Mouse (Mus musculus): ENCODE measurements around the gene Shmt2. TPM values are rescaled to one million over a fixed set of nuclear protein-coding genes. Genes with fewer than 3 reads are reported as not detected.

The Shmt2 gene
- 10 to 100 TPM; 62.8 to 70.2 TPM for polyA plus RNA-seq (2017; shearing (Covaris generic))

GRCm38 (mm10) chr10:127522088-127522581, at the start of gene Shmt2:
Gene Shmt2 (minus strand): TSS chr10:127522444.

DNA sequence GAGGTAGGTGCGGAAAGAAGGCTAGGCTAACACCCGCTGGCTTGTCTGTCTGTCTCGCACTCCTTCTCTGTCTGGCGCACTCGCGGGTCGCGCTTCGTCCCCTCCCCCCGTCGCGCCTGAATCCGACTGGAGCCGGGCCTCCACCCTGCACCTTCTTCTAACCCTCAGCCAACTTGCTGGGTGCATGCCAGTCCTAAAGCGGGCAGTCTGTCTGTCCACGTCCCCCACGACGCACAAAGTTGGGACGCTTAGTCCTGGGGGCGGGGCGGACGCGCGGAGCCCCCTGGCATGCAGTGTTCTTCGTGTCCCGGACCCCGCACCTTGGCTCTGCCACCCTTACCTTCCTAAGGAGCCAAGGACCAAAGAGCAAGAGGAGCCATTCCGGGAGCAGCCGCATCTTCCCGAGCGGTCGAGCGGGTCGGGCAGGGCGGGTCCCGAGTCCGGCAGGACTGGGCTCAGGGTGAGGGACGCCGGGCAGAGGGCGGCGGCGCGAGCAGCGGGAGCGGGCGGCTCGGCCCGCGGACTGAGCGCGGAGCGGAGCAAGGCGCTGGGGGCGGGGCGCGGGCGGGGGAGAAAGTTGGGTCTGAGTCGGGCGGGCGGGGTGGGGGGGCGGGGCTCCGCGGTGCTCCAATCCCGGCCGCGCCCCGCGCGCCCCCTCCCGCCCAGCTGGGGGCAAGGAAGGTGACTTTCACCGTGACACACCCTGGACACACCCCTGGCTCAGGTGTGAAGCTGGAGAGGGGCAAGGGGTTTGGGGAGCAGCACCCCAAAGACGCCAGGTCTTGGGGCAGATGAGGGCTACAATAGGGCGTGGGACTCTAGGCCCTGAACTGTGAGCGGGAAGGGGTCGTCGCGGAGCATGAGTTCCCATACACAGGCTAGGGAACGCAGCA, 12.0 kb upstream of the Shmt2 start, which contains the start of gene Nxph4:
Gene Nxph4 (minus strand): TSS at position 524 of the 893 bp plus-strand sequence.

DNA sequence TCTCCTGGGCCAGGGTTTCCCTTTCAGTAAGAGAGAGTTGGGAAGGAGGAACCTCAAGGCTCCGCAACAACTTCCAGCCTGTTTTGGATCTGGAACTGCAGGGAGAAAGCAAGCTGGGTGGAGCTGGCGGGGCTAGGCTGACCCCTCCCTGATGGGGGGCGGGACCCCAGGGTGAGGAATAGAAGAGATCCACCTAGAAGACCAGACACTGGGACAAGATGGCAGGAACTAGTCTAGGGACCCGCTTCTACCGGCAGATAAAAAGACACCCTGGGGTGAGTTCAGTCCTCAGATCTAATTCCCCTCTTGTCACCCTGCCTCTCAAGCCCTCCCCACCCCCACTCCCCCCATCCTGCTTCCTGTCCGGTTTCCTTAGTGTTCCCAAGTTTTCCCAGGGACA, 7.5 kb downstream of the Shmt2 start, which contains the start of gene Ndufa4l2:
Gene Ndufa4l2 (plus strand): TSS at position 204 of the 400 bp plus-strand sequence.

DNA sequence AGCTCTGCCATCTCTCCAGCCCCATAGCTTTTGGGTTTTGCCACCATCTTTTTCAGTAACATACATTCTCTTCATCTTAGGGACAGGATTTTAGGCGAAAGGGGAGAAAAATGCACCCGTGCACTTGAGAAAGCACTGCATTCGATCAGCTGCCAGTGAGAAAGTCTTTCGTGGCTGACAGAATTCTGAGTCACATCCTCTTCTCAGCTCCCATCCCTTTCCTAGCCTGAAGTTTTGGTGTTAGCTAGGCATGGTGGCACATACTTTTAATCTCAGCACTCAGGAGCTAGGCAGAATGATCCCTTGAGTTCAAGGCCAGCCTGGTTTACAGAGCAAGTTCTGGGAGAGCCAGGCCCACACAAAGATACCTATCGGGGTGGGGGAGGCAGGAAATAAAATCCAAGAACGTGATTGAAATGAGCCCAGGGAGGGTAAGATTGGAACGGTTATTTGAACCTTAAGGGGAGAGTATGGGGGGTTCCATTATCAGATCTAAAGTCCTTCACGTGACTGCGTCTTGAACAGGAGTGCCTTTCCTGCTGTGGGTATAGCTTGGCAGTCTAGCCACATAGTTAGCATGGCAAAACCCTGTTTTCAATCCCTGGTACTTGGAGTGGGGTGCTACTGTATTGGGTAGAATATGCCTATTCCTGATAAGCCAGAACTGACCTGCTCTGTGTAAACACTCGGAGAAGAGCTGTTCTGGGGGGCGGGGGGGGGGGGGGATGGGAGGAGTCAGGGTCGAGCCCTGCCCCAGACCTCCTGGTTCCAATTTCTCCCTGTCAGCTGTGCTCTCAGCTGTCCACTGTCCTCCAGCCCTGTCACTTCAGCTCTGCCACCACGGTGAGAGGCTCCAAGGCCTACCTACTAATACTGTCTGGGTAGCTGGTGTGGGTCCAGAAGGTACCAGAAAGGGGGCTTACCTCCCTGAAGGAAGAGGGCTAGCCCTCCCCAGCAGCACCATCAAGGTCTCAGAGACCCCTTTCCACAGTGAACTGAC, 21.1 kb downstream of the Shmt2 start, which contains the start of gene Stac3:
Gene Stac3 (plus strand): TSS at position 793 of the 1,000 bp plus-strand sequence.

Other genes starting within 250 kb of the Shmt2 start
- gene Mbd6, start 233.4 kb downstream of the Shmt2 start, polyA plus RNA-seq (2017; shearing (Covaris generic)): 10 to 100 TPM; 11.3 to 15.3 TPM
- gene Mars, start 210.7 kb downstream of the Shmt2 start, polyA plus RNA-seq (2017; shearing (Covaris generic)): 10 to 100 TPM; 57.3 to 63.3 TPM
- gene Arhgap9, start 200.5 kb downstream of the Shmt2 start, polyA plus RNA-seq (2017; shearing (Covaris generic)): 100 to 1,000 TPM; 362 to 364 TPM
- gene Gli1, start 180.5 kb downstream of the Shmt2 start, polyA plus RNA-seq (2017; shearing (Covaris generic)): 1 to 10 TPM in 1 of 2 experiments, under 1 TPM in 1; 0.57 to 1.0 TPM
- gene Inhbe, start 168.0 kb downstream of the Shmt2 start, polyA plus RNA-seq (2017; shearing (Covaris generic)): not detected
- gene Inhbc, start 152.0 kb downstream of the Shmt2 start, polyA plus RNA-seq (2017; shearing (Covaris generic)): not detected
- 10 to 100 TPM; 30.9 to 32.7 TPM for gene R3hdm2, start 142.1 kb downstream of the Shmt2 start, polyA plus RNA-seq (2017; shearing (Covaris generic))
- gene Stac3, start 20.8 kb downstream of the Shmt2 start, polyA plus RNA-seq (2017; shearing (Covaris generic)): under 1 TPM in 1 of 2 experiments, not detected in 1; 0.11 TPM
- gene Ndufa4l2, start 7.5 kb downstream of the Shmt2 start, polyA plus RNA-seq (2017; shearing (Covaris generic)): under 1 TPM in 1 of 2 experiments, not detected in 1; 0.41 TPM
- not detected for gene Nxph4, start 12.1 kb upstream of the Shmt2 start, polyA plus RNA-seq (2017; shearing (Covaris generic))
- 1 to 10 TPM in 1 of 2 experiments, under 1 TPM in 1; 0.76 to 2.4 TPM for gene Lrp1, start 98.7 kb upstream of the Shmt2 start, polyA plus RNA-seq (2017; shearing (Covaris generic))
- gene Stat6, start 120.5 kb upstream of the Shmt2 start, polyA plus RNA-seq (2017; shearing (Covaris generic)): 100 to 1,000 TPM; 127 to 180 TPM
- 1 to 10 TPM; 5.5 to 6.7 TPM for gene Nemp1, start 144.5 kb upstream of the Shmt2 start, polyA plus RNA-seq (2017; shearing (Covaris generic))
- 10 to 100 TPM; 31.4 to 62.9 TPM for gene Nab2, start 146.1 kb upstream of the Shmt2 start, polyA plus RNA-seq (2017; shearing (Covaris generic))
- gene Myo1a, start 182.7 kb upstream of the Shmt2 start, polyA plus RNA-seq (2017; shearing (Covaris generic)): not detected
- gene Tac2, start 202.0 kb upstream of the Shmt2 start, polyA plus RNA-seq (2017; shearing (Covaris generic)): not detected
- gene Zbtb39, start 217.1 kb upstream of the Shmt2 start, polyA plus RNA-seq (2017; shearing (Covaris generic)): under 1 TPM; 0.17 to 0.36 TPM
- under 1 TPM in 1 of 2 experiments, not detected in 1; 0.34 TPM for gene Gpr182, start 229.3 kb upstream of the Shmt2 start, polyA plus RNA-seq (2017; shearing (Covaris generic))
- gene Rdh1, start 237.3 kb upstream of the Shmt2 start, polyA plus RNA-seq (2017; shearing (Covaris generic)): under 1 TPM; 0.11 to 0.21 TPM
- gene Rdh16f1, start 237.3 kb upstream of the Shmt2 start, polyA plus RNA-seq (2017; shearing (Covaris generic)): 1 to 10 TPM in 1 of 2 experiments, not detected in 1; 1.4 TPM

Data from activated CD4-positive, CD25-positive, alpha-beta regulatory T cell (primary cell).